Mouse (Mus musculus): ENCODE measurements around the gene Gulp1.

Gene Gulp1

DNA sequence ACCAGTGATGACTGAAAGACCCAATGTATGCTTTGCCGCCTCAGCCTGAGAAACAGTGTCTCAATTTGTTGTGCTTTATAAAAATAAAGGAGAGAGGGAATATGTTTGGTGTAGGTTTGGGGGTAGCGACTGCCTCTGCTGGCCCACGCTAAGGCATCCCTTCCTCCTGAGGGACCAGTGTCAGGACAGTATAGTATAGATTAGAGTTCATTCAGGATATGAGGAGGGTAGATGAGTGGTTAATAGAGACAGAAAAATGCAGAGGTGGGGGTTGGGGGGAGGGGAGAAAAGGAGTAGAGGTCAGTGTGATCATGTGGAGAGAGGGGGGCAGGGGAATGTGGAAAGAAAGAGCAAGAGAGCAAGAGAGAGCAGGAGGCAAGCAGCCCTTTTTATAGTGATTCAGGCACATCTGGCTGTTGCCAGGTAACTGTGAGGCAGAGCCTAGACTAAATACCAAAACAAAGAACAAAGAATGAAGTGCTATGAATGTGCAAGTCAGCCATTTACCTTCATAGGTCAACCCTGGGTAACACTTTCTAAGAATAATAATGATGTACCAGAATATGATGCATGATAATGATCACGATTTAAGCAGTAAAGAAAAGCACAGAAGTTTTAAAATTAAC, 169.6 kb downstream of the Gulp1 start:
- no peak for DNase-seq (ENCODE audit: low spot score)

DNA sequence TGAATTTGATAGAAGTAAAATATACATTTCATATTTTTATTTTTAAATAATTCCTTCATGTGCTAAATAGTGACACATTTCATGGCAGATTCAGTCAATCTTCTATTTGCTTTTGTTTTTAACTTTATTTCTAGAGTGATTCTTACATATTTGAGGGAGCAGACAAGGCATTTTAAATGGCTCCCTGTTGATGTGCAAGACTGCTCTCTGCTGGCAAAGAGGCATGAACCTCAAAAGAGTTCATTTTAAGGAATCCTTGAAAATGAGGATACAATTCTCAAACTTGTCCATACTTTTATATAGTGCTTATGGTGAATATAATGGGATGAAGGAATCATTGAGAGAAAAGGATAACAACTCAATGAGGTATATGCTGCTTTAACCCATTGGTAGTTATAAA, 189.9 kb downstream of the Gulp1 start:
- DNase-seq (ENCODE audit: low spot score): no peak

DNA sequence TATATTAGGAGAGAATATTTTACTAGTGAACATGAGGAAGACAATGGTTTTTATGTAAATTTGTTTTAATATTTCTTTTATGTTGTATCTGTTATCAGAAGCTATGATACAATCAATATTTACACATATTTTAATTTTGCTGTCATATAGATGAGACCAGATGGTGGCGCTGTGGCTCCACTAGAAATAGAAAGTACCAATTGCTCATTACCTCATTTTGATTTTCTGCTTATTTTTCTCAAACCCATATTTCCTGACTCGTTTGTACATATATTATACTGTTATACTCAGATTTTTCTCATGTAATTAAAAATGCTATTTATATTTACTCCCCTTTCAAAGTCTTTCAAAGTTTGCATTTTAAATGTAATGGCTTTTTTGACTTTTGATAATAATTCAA, 194.4 kb downstream of the Gulp1 start:
- DNase-seq (ENCODE audit: low spot score): no peak

DNA sequence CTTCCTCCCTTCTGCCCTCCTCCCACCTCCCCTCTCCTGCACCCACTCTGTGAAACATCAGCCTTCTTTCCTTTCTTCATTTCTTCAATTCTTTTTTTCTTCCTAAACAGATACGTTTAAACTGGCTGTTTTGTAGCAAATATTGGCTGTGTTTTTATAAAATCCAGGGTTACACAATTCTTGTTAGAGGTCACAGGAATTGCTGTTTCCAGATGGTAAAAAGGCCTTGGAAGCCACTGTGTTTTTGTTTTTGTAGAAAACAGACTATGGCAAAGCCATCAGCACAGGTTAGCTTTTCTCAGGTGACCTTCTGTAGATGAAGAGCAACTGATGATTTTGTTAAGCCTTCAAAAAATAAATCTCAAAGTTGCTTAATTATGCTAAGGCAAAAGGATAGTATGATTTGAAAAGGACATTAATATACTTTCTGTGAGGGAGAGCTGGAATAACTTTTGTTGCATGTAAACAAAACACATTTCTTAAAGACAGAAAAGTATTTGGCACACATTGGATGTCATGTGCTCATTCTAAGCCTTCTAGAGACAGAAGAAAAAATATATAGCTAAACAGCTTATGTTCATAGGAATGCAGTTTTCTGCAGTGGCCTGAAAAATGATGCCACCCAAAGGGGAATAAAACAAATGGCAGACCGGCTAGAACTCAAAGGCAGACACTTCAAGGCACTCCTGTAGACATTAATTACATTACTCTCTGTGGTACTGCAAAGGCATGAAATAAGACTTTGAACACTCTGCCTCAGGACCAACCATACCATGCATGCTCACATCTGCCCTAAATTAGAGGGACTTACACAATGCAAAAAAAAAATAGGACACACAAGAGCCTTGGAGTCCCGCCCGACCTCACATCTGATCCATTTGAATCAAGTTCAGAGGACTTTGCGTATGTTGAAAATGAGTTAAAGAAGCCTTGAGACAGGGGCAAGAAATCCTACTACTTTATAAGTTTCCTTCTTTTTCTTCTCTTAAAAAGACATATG, 199.7 kb downstream of the Gulp1 start:
- DNase-seq (ENCODE audit: low spot score): no peak

DNA sequence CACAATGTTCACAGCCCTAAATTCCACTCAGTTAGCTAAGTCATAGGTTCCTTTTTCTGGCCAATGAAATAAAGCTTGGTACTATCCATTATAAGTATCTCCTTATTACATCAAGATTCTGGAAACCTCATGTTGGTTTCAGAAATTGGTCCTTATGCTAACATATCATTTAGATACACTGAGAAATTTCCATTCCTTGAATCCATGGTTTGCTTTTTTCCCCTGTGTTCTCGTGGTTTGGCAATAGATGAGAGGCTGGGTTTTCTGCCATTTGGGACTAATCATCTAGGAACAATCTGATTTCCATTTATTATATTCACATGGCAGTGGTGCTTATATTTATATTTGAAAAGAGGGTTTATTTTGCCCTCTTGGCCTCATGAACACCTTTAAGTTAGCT, 226.9 kb downstream of the Gulp1 start:
- no peak for DNase-seq (ENCODE audit: low spot score)

DNA sequence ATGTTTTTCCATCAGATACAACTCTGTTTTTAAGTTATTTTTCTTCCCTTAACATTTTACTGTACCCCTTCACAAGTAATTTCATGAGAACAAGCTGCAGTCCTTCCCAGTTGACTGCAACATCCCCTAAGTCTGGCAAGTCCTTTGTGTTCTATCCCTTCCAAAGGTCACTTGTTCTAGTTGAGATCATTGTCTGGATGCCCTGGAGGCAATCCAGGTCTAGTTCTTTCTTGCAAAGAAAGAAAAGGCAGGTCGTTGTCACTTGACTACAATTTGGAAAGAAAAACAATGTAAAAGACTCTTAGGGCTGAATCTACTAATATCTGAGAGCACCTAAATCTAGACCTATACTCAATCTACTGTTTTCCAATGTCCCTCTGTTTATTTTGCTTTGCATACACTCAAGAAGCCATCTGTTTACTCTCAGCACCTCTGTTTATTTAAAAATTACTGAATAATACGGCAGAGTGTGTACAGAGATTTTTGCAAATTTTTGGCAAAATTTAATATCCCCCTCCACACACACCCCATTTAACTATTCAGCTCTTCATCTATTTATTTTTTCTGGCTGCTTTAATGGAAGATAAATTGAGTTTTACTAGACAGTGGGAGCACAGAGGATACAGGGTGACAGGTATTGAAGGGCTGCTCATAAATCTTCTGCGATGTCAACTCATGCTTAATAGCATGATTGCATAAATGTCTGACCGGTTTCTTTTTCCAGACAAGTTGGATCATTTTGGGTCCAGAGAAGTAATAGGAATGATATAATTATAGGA, 252.5 kb downstream of the Gulp1 start:
- DNase-seq (ENCODE audit: low spot score): no peak

DNA sequence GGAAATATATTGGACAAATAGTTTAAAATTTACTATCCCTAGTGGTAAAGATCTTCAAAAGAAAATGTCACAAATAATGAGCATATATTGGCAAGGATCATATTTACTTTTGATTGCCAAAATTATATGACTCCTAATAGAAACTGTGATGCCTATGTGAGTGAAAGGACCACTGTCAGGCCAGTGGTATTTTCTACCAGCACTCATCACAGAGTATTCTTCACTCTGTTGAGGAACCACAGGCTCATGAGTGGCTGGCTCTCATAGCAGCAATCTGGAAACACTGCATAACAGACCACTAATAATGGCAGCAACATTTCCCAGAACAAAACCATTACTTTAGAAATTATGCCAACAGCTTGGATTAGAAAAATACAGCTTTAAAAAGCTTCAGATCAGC, 255.1 kb downstream of the Gulp1 start:
- DNase-seq (ENCODE audit: low spot score): no peak

DNA sequence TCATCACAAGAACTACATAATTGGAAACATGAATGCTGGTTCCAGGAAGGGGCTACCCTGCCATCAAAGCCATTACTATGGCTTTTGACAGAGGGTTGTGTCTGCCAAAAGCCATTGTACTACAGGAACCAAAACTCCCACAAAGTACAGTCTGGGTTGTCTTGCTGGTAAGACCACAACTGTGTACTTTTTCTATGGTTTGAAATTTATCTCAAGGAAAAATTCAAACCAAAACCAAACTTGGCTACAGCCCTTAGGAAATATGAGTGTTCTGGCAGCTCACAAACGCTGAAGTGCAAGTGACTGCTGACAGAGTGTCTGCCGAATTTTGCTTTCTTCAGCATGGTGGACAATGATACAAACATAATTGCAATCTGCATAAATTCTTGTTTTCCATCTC, 259.0 kb downstream of the Gulp1 start:
- DNase-seq (ENCODE audit: low spot score): no peak

DNA sequence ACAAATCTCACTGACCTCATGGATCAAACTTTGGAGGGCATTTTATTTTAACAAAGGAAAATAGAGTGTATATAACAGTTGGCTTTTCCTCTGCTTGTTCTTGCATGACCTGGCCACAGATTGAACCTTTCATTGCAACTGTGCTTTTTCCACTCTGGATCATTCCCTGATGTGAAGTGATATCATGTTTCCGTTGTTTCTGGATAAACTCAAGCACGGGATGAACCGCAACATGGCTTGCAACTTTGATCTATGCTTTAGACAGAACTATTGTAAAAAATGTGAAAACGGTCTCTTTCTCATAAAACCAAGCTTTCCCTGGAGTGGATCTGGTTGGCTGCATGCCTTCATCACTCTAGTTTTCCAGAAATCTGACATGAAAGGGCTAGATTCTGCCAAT, 282.6 kb downstream of the Gulp1 start:
- DNase-seq (ENCODE audit: low spot score): no peak
